Mouse (Mus musculus): ENCODE results near the gene Eef1akmt1.

Eef1akmt1 gene

DNA sequence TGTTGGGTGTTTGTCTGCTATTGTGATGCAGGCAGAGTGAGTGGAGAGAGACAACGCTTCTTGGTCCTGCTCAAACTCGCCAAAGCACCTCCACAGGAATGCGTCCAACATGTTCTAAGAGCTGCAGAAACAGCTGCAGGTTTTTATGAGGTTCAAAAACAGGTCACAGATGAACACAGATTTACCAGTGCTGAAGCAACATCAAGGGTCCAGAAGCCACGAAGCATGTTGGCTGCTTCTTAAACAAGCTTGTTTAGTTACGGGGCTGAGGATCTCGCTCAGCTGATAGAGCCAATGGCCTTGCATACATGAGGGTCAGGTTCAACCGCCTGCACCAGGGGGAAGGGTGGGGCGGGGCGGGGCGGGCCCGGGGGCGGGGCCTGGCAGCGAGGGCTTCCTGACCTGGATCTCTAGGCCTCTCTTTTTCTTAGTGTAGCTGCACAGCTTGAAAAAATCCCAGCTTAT lies 24.8 kb downstream of the Eef1akmt1 start:
- no peak for DNase-seq (ENCODE audit: low spot score)

DNA sequence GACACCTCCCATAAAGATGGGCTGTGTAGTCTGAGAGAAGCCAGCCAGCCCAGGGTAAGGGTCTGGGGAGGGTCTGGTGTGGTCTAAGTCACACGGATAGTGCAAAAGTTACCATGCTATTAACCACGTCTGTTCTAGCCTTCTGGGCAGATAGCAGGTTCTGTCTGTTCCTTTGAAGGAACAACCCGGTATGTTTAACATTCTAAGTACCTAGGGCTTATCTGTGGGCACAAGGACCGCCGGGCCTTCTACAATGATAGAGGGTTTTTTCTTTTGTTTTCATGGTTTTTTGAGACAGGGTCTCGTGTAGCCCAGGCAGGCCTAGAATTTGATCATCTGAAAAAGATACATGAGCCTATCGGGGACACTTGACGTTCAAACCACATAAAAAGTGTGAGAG lies 25.3 kb downstream of the Eef1akmt1 start:
- no peak for DNase-seq (ENCODE audit: low spot score)

DNA sequence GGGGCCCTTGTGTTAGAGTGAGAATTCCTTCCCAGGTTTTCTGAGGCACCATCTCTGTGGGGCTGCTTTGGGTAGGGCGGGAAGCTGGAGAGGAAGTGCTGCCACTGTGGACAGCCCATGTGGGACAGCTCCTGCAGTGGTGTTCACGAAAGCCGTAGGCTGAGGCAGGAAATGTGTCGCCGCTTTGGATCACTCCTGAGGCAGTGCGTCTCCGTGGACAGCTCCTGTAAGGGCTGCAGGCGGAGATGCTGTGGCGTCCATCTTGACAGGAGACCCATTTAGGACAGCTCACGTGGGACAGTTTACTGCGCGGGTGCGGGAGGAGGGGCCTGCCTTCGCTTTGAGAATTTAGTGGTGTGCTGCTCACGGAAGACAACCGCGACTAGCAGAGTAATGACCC lies 25.9 kb downstream of the Eef1akmt1 start:
- DNase-seq (ENCODE audit: low spot score), result no peak

DNA sequence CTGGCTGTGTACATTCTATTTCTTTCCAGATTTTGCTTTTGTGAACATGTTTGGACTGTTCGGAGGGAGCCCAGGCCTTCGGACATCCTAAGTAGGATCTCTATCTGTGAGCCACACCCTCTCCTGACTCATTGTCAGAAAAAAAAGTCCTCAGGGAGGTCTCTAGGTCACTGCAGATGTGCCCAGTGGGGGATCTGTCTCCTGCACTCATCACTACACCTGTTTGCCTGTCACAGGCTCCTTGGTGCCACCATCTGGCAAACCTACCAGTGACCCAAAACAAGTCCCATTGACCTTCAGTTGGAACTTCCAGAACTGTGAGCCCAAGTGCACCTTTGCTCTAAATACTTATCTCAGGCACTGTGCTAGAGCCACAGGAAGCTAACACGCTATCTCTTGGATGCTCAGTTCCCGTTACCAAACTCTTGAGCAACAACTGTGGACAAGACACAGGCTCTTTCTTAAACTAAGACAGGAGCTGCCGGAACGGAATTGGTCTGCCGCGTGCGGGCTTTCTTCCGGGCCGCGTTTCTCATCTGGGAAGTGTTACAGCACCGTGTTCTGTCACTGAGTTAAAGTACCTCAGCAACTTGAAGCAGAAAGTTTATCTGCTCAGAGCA lies 27.9 kb downstream of the Eef1akmt1 start:
- no peak for DNase-seq (ENCODE audit: low spot score)

DNA sequence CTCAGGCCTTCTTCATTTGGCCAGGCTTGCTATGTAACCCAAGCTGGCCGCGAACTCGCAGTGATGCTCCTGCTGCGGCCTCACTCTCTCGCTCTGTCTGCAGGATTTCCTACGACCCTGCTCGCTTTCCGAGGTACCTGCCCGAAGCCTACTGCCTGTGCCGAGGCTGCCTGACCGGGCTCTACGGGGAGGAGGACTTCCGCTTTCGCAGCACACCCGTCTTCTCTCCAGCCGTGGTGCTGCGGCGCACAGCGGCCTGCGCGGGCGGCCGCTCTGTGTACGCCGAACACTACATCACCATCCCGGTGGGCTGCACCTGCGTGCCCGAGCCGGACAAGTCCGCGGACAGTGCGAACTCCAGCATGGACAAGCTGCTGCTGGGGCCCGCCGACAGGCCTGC lies 29.2 kb downstream of the Eef1akmt1 start:
- DNase-seq (ENCODE audit: low spot score), result no peak

DNA sequence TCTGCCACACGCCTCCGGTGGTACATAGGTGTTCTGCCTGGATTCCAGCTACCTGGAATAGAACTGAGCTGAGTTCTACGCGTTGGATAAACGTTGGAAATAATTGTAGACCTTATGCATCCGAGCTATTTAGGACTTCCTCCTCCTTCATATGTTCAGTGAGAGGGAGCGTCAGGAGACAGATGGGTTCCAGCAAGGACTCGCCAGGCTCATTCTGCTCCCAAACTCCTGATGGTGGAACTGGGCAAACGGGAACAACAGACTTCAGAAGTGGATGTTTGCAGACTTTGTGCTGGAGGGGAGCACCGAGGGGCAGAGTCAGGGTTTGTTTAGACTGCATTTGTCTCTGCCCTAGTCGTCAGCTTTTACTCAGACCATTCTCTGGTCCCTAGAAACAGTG lies 30.7 kb downstream of the Eef1akmt1 start:
- no peak for DNase-seq (ENCODE audit: low spot score)

DNA sequence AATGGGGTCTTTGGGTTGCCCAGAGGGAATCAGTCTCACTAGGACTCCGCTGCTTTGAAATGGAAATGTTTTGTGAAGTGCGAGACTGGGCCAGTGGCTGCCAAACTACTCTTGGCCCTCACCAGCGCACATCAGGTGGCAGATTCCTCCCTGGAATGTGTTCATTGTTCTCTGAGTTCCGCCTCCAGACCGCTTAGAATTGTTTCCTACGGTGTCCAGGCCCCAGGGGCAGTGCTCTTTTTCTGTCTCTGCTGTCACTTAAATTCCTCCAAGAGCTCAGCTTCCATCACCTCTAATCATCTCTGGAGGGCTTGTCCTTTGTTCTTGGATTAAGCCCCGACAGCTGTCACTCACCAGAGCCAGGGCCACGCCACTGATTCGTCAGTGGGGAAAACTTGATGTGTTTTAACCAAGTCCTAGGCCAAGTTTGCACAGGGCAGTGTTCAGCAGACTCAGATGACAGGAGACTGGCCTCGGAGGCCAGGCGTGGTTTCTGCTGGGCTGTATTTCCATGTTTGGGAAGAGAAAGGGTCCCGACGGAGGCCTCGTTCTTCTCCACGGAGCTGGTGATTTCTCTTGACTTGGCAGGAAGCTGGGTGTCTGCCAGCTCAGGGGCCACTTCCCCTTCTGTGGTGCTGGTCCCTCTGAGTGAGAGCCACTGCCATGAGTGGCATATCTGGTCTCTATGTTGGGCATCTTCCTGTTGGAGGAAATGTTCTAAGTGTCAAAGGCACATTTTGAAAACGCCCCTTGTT lies 34.0 kb downstream of the Eef1akmt1 start:
- DNase-seq (ENCODE audit: low spot score), result no peak

DNA sequence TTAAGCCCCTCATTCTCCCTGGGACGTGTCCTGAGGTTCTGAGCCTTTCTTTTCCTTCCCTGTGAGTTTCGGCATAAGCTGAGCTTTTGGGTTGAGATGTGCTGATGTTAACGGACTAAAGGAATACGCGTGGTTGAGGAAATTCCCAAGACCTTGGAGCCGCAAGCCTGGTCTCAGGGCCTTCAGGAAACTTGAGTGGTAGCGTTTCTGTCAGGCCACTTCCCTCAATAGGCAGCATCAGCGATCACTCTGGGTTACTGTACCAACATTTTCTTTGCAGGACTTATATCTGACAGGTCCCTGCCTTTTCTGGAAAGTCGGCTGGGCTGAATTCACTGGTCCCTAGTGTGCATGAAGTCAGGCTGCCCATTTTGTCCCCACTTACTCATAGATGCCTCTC lies 34.6 kb downstream of the Eef1akmt1 start:
- DNase-seq (ENCODE audit: low spot score), result no peak

DNA sequence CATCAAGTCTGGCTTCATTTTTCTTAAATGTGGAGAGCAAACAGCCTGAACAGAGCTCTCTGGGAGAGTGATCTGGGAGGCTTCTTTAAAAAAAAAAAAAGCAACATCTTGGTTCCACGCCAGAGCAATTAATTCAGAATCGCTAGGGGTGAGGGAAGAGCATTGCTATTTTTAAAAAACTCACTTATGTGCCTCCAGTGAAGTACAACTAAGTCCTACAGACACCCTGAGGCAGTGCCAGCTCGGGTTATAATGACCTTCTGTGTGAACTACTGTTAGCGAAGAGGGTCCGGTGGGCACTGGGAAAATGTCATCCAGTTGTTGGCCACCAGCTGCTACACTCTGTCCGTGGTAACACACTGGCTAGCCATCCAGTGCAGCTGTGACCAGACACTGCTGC lies 35.8 kb downstream of the Eef1akmt1 start:
- no peak for DNase-seq (ENCODE audit: low spot score)

DNA sequence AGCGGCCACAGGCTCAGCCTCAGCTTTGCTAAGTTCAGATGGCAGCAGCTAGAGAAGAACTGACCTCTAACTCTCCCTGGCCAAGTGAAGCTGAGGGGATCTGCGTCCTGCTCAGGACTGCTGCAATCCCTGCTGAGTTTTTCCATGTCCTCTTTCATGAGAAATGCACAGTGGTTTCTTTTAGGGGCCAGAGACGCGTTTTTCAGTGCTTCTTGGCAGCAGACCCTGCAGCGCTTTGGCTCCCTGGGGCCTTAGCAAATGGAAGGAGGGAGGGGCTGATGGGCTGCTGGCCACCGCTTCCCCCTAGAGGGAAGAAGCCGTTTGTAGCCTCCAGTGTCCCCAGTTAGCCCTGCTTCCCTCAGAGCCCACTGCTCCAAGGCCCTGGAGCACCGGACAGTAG lies 36.5 kb downstream of the Eef1akmt1 start:
- DNase-seq (ENCODE audit: low spot score), result no peak

DNA sequence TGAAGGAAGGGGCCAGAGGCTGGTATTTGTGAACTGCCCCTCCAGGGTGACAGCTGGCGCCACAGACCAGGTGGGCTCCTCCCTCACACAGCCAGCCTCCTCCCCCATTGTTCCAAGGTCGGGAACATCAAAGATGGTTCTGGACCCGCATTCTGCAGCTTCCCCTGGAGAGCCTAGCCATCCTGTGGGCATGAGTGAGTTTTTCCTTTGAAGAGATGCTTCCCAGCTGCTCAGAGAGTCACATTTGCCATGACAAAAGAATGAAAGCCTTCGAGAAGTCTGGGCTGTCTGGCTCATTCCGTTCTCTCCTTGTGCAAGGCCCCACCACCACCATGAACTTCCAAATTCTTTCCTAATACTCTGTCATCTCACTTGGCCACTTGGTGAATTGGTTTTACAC lies 37.1 kb downstream of the Eef1akmt1 start:
- no peak for DNase-seq (ENCODE audit: low spot score)

DNA sequence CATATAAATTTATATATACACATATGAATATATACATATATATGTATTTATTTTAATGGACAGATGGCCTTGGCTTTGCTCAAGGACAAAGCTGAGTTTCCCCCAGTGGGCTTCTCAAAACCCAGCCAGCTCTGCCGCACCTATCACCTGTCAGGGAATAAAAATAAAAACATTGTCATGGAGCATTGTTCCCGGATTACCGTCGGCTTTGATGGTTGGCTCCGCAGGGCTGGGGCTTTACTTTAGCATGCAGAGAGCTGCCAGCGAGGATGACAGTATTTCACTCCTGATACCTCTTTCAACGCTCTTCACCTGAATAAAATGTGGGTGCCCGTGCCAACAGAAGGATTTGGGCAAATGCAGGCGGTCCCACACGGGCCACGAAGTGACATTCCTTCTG lies 37.6 kb downstream of the Eef1akmt1 start:
- DNase-seq (ENCODE audit: low spot score), result no peak

DNA sequence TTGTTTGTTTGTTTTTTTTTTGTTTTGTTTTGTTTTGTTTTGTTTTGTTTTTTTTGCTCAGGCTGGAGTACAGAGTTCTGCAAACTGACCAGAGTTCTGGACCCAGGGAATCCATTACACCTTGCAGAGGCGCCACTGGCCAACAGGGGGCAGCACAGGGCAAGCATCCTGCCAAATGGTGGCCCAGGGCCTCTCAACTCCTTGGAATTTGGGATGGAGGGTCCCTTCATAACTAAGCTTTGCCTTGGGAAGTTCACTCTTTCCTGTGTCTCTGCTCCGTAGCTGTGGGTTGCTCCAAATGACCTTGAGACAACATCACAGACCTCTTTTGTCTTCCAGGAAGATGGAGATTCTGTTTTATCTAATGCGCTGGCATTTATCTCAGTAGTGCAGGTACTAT lies 38.2 kb downstream of the Eef1akmt1 start:
- DNase-seq (ENCODE audit: low spot score), result no peak

DNA sequence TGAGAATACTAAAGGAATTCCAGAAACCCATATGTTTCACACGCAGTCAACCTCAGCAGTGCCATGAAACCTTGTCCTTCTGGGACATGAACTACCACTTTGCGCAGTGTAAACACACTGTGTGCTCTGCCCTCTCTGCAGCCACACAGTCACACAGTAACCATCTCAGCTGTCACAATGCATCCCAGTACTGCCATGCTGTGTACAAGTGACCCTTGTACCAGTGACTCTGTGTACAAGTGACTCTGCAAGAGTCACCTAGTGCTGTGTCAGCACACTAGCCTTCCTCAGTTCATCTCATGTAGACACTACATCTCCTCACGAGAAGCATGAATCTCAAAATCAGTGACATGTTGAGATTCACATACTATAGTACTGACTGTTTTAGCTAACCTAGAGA lies 38.8 kb downstream of the Eef1akmt1 start:
- DNase-seq (ENCODE audit: low spot score), result no peak

DNA sequence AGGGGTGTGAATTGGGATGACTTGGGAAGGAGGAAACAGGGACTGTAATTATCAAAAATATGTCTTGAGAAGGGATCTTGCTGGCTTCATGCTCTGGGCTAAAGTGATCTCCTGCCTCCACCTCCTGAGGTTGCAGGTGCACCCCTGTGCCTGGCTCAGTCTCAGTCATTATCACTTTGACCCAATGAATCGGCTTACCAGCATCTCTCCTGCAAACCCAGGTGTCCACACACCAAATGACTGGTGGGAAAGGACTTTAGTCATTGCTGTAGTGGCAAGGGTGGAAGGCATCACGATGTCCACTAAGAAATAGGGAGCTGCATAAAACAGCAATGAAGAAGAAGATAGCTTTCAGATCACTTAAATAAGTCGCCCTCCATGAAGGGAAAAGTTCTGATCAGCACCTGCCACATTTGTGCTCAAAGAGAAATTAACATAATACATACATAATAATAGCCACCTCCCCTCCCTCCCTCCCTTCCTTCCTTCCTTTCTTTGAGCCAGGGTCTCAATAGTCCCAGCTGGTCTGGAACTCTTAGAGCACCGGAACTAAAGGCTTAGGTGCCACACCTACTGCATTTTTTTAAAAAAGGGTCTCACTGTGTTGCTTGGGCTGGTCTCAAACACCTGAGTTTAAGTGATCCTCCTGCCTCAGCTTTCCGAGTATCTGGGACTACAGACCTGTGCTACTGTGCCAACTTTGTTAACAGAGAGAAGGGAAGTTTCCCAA lies 41.5 kb downstream of the Eef1akmt1 start:
- DNase-seq (ENCODE audit: low spot score), result no peak

DNA sequence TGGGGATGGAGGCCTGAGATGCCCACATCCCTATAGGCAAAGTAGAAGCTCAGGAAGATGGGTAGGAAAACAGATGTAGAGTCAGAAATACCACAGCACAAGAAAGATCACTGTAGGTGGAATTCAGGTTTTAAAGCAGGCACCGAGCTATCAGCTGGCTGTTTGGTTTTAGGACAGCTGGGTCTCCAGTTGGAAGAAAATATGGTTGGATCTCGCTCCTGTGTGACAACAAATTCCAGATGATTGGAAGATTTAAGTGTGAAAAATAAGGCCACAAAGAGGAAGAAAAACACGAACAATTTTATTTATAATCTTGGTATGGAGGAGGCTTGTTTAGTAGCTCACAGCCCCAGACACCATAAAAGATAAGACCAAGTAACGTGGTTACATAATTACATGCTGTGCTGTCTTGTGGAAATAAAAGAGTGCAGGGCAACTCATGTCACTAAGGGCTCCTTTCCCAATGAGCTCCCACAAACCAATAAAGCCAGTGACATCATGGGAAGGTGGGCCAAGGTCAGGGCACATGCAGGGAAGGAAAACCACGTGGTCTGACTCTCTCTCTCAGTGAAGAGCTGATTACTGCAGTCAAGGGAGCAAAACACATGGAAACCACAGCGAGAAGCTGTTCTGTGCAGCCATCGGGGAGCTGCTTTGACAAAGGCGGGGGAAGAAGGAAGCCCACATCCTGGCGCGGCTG lies 42.2 kb downstream of the Eef1akmt1 start:
- no peak for DNase-seq (ENCODE audit: low spot score)

DNA sequence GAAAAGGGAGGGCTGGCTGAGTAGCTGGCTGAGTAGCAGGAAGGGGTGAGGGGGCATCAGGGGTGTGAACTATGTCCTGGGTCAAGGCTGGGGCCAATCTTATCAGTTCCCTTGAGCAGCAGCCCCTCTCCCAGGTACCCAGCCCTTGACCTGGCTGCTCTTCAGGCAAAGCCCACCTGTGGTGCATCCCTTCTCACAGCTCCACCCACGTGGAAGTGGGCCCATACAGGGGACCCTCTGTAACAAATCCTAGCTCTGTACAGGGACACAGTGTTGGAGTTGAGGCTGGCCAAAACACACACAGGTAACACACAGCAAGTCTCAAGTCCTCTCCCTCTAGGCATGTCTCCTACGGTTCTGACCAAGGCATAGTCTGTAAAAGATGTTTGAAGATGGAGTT lies 43.8 kb downstream of the Eef1akmt1 start:
- no peak for DNase-seq (ENCODE audit: low spot score)

DNA sequence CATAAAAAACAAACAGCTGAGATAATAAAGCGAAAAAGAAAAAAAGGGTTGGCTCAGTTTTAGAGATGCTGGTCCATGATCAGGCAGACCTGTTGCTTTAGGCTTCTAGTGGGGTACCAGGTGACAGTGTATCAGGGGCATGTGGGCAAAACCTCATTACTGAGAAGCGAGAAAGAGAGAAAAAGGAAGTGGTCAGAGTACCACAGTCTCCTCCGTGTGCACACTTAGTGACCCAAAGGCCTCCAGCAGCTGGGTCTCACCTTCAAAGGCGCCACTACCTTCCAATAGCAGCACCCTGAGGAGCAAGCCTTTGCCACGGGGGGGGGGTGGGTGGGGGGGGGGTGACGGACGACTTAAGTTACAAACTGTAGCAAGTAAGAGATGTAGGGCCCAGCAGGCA lies 44.3 kb downstream of the Eef1akmt1 start:
- no peak for DNase-seq (ENCODE audit: low spot score)

DNA sequence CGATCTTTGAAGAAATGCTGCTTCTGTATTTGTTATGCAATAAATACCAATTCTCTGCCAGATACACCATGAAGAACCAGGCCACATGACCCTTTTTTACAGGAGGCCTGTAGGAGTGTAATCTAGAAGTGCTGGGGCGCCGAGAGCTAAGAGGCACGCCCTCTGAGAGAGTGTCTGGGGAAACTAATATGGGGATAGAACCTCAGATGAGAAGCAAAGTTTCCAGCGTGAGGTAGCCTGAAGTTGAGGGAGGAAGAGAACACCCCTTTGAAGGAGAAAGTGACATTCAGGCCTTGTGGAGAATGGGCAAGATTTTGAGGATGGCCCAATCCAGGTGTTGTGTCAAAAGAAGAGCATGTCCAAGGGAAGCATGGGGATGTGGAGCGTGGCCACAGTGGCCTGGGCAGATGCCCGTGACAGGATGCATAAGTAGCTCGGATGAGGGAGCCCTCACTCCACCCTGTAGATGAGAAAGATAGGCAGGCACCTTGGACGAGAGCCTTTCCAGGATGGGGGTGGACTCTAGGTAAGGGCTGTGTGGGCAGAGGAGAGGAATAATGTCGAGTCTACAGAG lies 45.3 kb downstream of the Eef1akmt1 start:
- DNase-seq (ENCODE audit: low spot score), result no peak

DNA sequence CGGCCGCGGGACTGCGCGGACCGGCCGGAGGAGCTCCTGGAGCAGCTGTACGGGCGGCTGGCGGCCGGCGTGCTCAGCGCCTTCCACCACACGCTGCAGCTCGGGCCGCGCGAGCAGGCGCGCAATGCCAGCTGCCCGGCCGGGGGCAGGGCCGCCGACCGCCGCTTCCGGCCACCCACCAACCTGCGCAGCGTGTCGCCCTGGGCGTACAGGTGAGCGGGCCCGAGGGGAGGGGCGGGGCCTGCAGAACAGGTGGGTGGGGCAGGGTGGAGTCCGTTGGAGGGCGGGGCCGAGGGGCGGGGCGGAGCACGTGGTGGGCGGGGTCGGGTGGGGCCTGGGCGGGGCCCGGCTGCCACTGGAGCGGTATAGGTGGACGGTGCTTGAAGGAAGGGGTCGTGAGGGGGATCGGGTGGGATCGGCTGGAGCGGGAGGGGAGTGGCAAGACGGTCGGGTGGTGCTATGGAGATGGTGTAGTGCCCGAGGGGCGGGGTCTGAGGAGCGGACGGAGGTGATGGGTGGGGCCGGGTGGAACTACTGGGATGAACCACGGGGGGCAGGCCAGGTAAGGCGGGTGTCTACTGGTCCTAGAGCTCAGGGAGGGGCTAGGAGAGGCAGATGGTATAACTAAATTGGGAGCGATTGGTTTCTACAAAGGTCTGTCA lies 45.9 kb downstream of the Eef1akmt1 start:
- no peak for DNase-seq (ENCODE audit: low spot score)

DNA sequence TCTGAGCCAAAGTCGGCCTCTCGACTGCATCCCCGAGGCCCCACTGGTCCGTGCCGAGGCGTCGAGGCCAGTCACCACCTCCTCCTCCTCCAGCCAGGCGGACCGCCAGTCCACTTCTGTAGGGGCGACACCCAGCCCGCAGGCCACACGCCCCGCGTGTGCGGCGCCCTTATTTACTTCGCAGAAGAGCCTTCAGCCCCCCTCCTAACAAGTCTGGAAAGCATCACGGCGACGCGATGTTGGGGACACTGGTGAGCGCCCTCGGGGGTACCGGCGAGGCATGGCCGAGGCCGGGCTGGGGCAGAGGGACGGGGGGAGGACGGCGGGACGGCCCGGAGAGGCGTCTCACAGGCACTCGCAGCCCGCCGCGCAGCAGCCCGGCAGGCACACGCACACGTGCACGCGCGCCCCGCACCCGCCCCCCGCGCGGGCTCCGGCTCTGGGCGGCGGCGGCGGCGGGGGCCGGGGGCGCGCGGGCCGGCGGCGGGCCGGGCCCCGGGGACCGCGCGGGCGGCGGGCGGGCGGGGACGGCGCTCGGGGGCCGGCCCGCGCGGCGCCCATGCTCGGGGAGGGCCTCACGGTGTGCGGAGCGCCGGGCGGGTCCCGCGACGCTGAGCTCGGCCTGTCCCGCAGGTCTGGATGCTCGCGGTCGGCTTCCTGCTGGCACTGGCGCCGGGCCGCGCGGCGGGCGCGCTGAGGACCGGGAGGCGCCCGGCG lies 46.6 kb downstream of the Eef1akmt1 start, which contains the start of gene Il17d:
Il17d (plus strand) TSS at position 107 of the 717 bp plus-strand sequence.
- DNase-seq (ENCODE audit: low spot score), result no peak
